Mouse (Mus musculus): ENCODE results near the gene Hc.

The Hc gene

DNA sequence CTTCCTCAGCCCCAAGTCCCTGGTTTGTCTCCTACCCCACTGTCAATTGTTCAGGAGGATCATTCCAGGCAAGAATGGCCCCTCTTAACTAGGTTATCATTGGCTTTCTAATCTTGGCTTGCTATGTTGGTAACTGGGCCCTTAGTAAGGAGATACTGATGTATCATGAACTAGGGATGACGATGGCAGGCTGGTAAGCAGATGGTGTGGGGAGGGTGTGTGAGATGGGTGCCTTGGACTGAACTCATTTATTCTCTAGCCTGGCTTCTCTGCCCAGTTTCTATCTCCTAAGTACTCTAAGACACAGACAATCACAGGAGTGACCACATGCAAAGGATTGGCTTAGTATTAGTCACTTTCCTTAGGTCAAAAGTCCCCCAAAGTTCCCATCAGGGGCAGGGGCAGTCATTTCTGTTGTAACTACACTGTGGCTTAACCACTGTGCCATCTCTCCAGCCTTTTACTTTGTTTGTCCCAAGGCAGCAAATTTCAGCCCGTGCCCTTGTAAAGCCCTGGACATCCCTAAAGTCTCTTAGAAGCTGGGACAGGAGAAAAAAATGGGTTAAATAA is 107.6 kb downstream of the Hc start:
- no peak for DNase-seq (ENCODE audit: low spot score)

DNA sequence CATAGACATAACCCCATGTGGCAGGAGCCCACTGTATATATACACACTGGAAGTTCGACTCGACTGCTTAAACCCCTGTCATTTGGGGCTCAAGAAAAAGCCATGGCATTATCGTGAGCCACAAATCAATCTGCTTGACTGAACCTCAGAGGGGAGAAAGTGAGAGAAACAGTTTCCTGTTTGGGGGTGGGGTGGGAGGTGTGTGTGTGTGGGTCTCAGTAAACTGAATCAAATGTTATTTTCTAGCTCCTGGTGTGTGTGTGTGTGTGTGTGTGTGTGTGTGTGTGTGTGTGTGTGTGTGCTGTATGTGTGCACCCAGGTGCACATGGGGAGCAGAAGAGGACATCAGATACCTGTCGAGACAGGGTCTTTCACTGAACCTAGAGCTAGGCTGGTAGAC is 108.2 kb downstream of the Hc start:
- no peak for DNase-seq (ENCODE audit: low spot score)

- DNase-seq (ENCODE audit: low spot score) = no peak
Observed at GRCm38 (mm10) chr2:34951469-34951868, 109.8 kb downstream of the Hc start.

GRCm38 (mm10) chr2:34948622-34949021 is 112.6 kb downstream of the Hc start:
- no peak for DNase-seq (ENCODE audit: low spot score)

- no peak for DNase-seq (ENCODE audit: low spot score)
Observed at GRCm38 (mm10) chr2:34946046-34946445, 115.2 kb downstream of the Hc start.

- no peak for DNase-seq (ENCODE audit: low spot score)
Observed at GRCm38 (mm10) chr2:34945580-34945979, 115.7 kb downstream of the Hc start.

- peak; percentile 14 for DNase-seq (ENCODE audit: low spot score)
Observed at GRCm38 (mm10) chr2:34944761-34945160, 116.5 kb downstream of the Hc start.

DNA sequence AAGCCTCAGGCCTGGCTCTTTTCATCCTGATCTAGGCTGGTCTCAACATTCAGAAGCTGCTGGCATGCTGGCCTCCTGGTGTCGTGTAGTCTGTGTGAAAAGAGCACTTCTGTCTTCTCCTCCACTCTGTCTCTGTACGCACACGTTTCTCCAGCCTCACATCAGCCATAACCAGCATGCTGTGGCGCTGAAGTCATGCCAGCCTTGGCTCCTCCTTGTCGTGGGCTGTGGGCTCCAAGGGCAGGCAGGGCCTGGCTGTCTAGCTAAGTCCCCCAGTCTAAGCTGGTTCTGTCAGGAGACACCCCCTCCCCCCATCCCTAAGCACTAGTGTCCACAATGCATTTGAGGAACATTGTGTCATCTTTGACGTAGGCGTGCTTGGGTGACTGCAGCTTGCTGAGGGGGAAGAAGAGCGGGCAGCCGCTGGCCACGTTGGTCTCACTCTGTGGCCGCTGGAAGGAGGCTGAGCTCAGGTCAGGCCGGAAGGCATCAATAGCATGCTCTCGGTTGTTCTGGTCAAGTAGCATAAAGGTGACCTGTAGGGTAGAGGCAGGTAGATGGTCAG is 117.6 kb downstream of the Hc start:
- DNase-seq (ENCODE audit: low spot score) = no peak

GRCm38 (mm10) chr2:34941061-34941675 is 120.1 kb downstream of the Hc start:
- DNase-seq (ENCODE audit: low spot score) = no peak

- DNase-seq (ENCODE audit: low spot score) = no peak
Observed at GRCm38 (mm10) chr2:34940246-34940645, 121.0 kb downstream of the Hc start.

DNA sequence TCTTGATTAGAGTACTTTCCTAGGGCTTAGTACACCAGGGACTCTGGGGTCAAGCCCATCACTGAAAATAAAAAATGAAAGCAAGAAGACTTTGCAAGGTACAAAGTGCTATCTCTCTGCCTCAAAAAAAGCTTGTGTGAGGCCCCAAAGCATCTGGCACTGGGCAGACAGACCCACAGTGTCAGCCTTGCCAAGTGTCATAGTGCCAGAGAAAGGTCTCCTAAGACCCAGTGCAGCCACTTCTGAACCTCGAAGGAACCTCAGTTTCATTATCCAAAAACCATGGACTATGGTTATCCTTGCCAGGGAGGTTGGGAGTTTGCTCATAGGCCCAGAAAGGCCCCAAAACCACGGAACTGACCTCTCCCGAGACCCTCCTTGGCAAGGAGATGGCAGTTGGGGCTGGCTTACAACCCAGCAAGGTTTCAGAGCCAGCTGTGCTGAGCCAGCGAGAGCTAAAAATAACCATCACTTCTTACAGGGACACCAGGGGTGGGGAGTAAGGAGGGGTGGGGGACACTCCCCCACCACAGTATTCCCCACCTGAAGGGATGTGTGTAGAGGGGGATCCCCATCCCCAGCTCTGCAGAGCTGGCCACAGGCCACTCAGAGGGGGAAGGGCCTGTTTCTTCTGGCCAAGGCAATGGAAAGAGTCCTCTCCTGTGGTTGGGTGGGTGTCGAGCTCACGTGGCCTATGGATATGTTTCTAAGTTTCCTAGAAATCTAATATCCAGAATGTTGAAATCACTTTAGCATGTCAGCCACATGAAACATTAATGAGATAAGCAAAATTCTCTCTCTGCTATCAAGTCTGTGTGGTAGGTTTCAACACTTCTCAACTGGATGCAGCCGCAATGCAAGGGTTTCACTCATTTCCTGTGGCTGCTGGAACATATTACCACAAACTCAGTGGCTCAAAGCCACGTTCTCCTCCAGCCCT is 122.7 kb downstream of the Hc start:
- DNase-seq (ENCODE audit: low spot score) = no peak

DNA sequence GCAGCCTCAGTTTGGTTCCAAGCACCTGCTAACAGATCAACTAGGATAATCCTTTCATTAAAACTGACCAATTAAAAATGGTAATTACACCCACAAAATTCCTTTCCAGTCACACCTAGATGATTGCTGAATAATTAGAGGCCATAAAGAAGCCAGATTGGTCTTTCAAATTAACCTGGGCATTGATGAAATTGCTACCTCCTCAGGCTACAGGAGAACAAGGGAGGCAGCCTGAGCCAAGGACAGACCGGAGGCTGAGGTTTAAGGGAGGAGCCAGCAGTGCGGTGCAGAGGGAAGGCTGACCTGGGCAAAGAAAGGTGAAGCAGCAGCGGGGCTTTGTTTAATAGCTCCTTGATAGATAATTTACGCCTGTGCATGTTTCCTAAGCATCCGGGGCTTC is 123.8 kb downstream of the Hc start:
- no peak for DNase-seq (ENCODE audit: low spot score)

Data from yolk sac, embryonic 10.5 days (tissue).